22 mouse cellular contexts compared by ENCODE assay signal in the genomic region with DNA sequence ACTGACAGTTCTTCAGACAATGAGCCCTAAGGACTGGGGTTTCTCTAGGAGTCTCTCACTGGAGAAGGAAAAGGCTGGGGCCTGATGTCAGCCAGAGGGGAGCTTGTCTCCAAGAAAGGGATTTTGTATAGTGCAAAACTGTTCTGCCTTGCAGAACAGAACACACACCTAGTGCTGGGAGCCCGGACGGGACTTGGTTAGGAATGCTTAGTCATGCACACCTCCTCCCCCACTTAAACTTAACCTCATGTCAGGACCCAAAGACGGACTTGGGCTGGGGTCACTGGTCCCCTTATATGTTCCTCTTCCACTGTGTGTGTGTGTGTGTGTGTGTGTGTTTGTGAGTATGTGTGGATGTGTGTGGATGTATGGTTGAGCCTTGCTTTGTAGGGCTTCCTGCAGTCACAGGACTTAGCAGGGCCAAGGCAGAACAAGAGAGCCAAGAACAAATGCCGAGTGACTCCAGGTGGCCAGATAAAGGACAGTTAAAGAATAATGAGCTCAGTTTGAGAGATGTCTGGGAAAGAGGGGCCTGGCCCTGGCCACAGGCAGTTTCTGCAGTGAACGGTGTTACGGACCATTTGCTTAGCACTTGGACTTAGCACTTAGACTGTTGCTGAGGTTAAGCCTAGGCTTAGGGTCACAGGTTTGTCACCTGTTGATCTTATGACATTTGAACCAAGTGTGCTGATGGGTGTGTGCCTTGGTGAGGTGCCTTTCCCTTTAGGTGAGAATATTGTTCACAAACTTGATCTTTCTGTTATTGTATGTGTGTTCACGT. TPM values are rescaled to one million over a fixed set of nuclear protein-coding genes. Genes with fewer than 3 reads are reported as not detected.
DNase-seq lines count a peak whose midpoint lies in the region; ATAC-seq and TF ChIP-seq lines count a peak whose summit lies in the region.
"Had no signal": no experiment of that assay in that cellular context is flagged by ENCODE, and none has a peak within 500 bp of the region (broad histone marks: within the 10 kb centered on the region; RNA-seq: fewer than 3 reads in every experiment).

No protein-coding gene starts in this region.

- no peak overlapping the region for H3K9ac ChIP-seq in ES-Bruce4 (ENCODE audit: low read depth, poor library complexity, severe bottlenecking)
- no peak overlapping the region for H3K9ac ChIP-seq in forebrain, postnatal 0 days
- H3K9ac ChIP-seq: forebrain, embryonic 15.5 days; liver, embryonic 15.5 days had no signal

- no peak for TF ChIP-seq CTCF in ES-Bruce4 (IDR thresholded peaks at IDR 0.05; ENCODE audit: low read depth, low read length)
- TF ChIP-seq CTCF in forebrain, postnatal 0 days (IDR thresholded peaks at IDR 0.05; ENCODE audit: low read depth), result no peak

- TF ChIP-seq EP300 in ES-Bruce4 (IDR thresholded peaks at IDR 0.05; ENCODE audit: insufficient read depth, low read depth, low read length), result 0 out of 2 replicates have a peak, but pooled peaks have one; percentile 30

- peak; percentile 42 for DNase-seq in ZHBTc4 (ENCODE audit: low read depth, low spot score)
- peak; percentile 70 for DNase-seq in kidney, adult 9 months
- DNase-seq in kidney, postnatal 36 days, result peak; percentile 43 to 56
- DNase-seq in lung, postnatal 14 days, result no peak
- no peak for DNase-seq in forebrain, postnatal 0 days
- DNase-seq in embryo, embryonic 10.5 days (ENCODE audit: low spot score), result no peak
- DNase-seq: adrenal gland, adult 8-10 months; cerebellum, adult 11 months; cerebellum, postnatal 36 days; heart, postnatal 14 days; right cerebral cortex, adult 18-20 months; spleen, adult 18-20 months; thymus, adult 2 months had no signal

- no peak overlapping the region for H3K4me3 ChIP-seq in ES-Bruce4 (ENCODE audit: low read depth, low read length)
- H3K4me3 ChIP-seq in forebrain, postnatal 0 days (ENCODE audit: low read depth, low read length), result no peak overlapping the region
- H3K4me3 ChIP-seq: erythroblast, embryonic 14.5 days; forebrain, embryonic 15.5 days; heart, embryonic 10.5 days; layer of hippocampus, adult 2 months; liver, embryonic 15.5 days; megakaryocyte, embryonic 14.5 days had no signal

- no peak for TF ChIP-seq POLR2A in ES-Bruce4 (IDR thresholded peaks at IDR 0.05; ENCODE audit: insufficient read depth, low read length)

- H3K9me3 ChIP-seq in ES-Bruce4 (replicated peaks; ENCODE audit: control insufficient read depth, insufficient read depth, low read length, poor library complexity, severe bottlenecking), result no peaks in the 10 kb centered on the region
- no peaks in the 10 kb centered on the region for H3K9me3 ChIP-seq in forebrain, postnatal 0 days (ENCODE audit: low read length)
- H3K9me3 ChIP-seq: forebrain, embryonic 15.5 days; heart, embryonic 10.5 days; liver, embryonic 15.5 days; megakaryocyte, embryonic 14.5 days had no signal

- 59% methylated on average over 7 of the region's 7 CpGs for WGBS in forebrain, postnatal 0 days

- H3K4me1 ChIP-seq in ES-Bruce4 (ENCODE audit: control insufficient read depth, insufficient read depth, low read length), result no peaks in the 10 kb centered on the region
- no peaks in the 10 kb centered on the region for H3K4me1 ChIP-seq in forebrain, postnatal 0 days (ENCODE audit: insufficient read depth)
- H3K4me1 ChIP-seq: forebrain, embryonic 15.5 days had no signal

- ATAC-seq in forebrain, postnatal 0 days, result no peak
- ATAC-seq: forebrain, embryonic 15.5 days; lung, postnatal 0 days had no signal

- H3K27me3 ChIP-seq in ES-Bruce4 (ENCODE audit: control insufficient read depth, insufficient read depth, low read length, poor library complexity, severe bottlenecking), result no peaks in the 10 kb centered on the region; the same call in 1 of the 2 replicates
- H3K27me3 ChIP-seq in forebrain, postnatal 0 days (ENCODE audit: insufficient read depth, low read length), result no peaks in the 10 kb centered on the region
- H3K27me3 ChIP-seq: forebrain, embryonic 15.5 days; liver, embryonic 15.5 days had no signal

- H3K36me3 ChIP-seq in ES-Bruce4 (ENCODE audit: control insufficient read depth, insufficient read depth, low read length, poor library complexity, severe bottlenecking), result no peaks in the 10 kb centered on the region
- H3K36me3 ChIP-seq in forebrain, postnatal 0 days (ENCODE audit: insufficient read depth), result no peaks in the 10 kb centered on the region
- H3K36me3 ChIP-seq: forebrain, embryonic 15.5 days; heart, embryonic 10.5 days; liver, embryonic 15.5 days had no signal

- H3K27ac ChIP-seq in ES-Bruce4 (ENCODE audit: insufficient read depth, low read length), result no peak overlapping the region
- no peak overlapping the region for H3K27ac ChIP-seq in forebrain, postnatal 0 days (ENCODE audit: low read depth, low read length)
- H3K27ac ChIP-seq: forebrain, embryonic 15.5 days; heart, embryonic 10.5 days; layer of hippocampus, adult 2 months; liver, embryonic 15.5 days had no signal

- no peak overlapping the region for H3K4me2 ChIP-seq in forebrain, postnatal 0 days (ENCODE audit: low read depth)
- H3K4me2 ChIP-seq: forebrain, embryonic 15.5 days; liver, embryonic 15.5 days had no signal

RNA-seq across cellular contexts. Expression of gene Dglucy, which starts 15.8 kb away (rescaled TPM):
- polyA plus RNA-seq in ES-Bruce4 (2011; ENCODE audit: insufficient read depth, insufficient read length, low read depth, missing spikeins), result 0.48 and 1.9 TPM in 2 replicates
- total RNA-seq in forebrain, postnatal 0 days (2014; rRNA removed), result 3.9 and 4.5 TPM in 2 replicates
- polyA plus RNA-seq in forebrain, postnatal 0 days (2015; fragmentation: Nextera tagmentation; extraction: Ambion mirVana), result 2.6 and 3.0 TPM in 2 replicates
- total RNA-seq: MEL had no signal
- polyA plus RNA-seq: erythroblast, embryonic 14.5 days had no signal

Comparison
In these comparisons a context has a peak if more than half of its experiments do, and no peak if none do; other contexts are left out.
1. DNase-seq: peak in ZHBTc4 (single experiment), kidney, adult 9 months (single experiment) and kidney, postnatal 36 days (2 of 2); none in lung, postnatal 14 days (single experiment), forebrain, postnatal 0 days (single experiment) and embryo, embryonic 10.5 days (single experiment).